Mouse (Mus musculus) fibroblast of lung, adult 2 months (primary cell): ENCODE data around the gene Gm8994.

Source experiments
- DNase-seq: peaks from one replicate; pipeline ENCODE4 v3.0.0-alpha.2; 2011; ENCODE audit warnings: low read depth

Gm8994 gene

DNA sequence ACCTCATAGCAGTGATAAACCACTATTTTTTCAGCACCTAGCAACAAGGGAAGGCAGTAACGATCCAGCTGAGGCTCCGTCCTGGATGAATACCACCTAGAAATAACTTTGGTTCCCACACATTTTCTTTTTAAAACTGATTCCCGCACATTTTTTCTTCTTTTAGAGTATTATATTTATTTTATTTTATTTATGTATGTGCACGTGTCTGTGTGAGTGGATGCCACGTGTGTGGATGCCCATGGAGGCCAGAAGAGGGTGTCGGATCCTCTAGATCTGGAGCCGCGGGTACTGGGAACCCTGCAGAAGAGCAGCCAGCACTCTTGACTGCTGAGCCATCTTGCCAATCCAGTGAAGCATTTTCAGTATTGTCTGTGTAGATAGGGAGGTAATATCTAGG is 36.0 kb downstream of the Gm8994 start:
- DNase-seq = no peak

DNA sequence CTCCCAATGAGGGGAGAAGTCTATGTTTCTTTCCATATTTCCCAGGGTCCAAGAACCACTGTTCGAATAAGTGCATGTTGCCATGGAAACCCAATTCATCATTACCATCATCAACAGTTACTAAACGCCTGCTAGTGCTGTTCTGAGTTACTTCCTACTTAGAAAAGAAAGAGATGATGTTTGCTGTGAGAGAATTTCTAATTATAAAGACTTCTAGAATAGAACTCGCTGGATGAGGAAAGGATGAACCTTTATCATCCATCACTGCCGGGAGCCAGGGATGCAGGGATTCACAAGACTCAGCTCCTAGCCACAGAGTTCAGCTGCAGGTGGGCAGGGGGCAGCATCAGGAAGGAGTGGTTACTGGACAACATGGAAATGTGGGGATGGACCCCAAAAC is 36.7 kb downstream of the Gm8994 start:
- DNase-seq = no peak

GRCm38 (mm10) chr6:136364430-136365098 is 37.2 kb downstream of the Gm8994 start:
- no peak for DNase-seq

- no peak for DNase-seq
These were observed 48.8 kb downstream of the Gm8994 start for GRCm38 (mm10) chr6:136376097-136376496.
